Mouse (Mus musculus) liver, adult 2 months (tissue): ENCODE data around the gene Mtrex. TPM values are rescaled to one million over a fixed set of nuclear protein-coding genes. Genes with fewer than 3 reads are reported as not detected.

ENCODE experiments used
- DNase-seq: peaks from one replicate; pipeline ENCODE4 v3.0.0-alpha.2; 2011; ENCODE audit warnings: low read depth, low spot score; ENCODE audit errors: extremely low read depth
- H3K27ac ChIP-seq: fragments of 200-500 bp; replicated peaks from 2 replicates; pipeline ENCODE4 v1.5.1; 2012; ENCODE audit warnings: low read depth, mild to moderate bottlenecking, control low read depth, inconsistent platforms, low read length; ENCODE audit not compliant: insufficient read depth
- H3K27me3 ChIP-seq: fragments of 200-500 bp; 2 replicates; pipeline ENCODE4 v1.6.1; 2012; ENCODE audit warnings: mild to moderate bottlenecking, moderate library complexity, low read length, inconsistent platforms; ENCODE audit not compliant: control insufficient read depth, insufficient read depth
- H3K36me3 ChIP-seq: fragments of 200-500 bp; 2 replicates; pipeline ENCODE4 v1.6.1; 2012; ENCODE audit warnings: low read length, inconsistent platforms; ENCODE audit not compliant: control insufficient read depth, insufficient read depth
- H3K4me1 ChIP-seq: fragments of 200-500 bp; 2 replicates; pipeline ENCODE4 v1.6.1; 2011; ENCODE audit warnings: low read length; ENCODE audit not compliant: control insufficient read depth, insufficient read depth
- H3K4me3 ChIP-seq: fragments of 200-500 bp; 2 replicates; pipeline ENCODE4 v1.5.1; 2011; ENCODE audit warnings: low read depth, mild to moderate bottlenecking, control low read depth, low read length, moderate library complexity; ENCODE audit not compliant: insufficient read depth
- H3K79me2 ChIP-seq: fragments of 200-500 bp; 2 replicates; pipeline ENCODE4 v1.6.1; 2012; ENCODE audit warnings: inconsistent platforms, mild to moderate bottlenecking, low read length, moderate library complexity; ENCODE audit not compliant: control insufficient read depth, insufficient read depth
- H3K9ac ChIP-seq: fragments of 200-500 bp; 2 replicates; pipeline ENCODE4 v1.6.1; 2012; ENCODE audit warnings: low read depth, mild to moderate bottlenecking, control low read depth, inconsistent platforms, low read length
- CTCF ChIP-seq: fragments of 200-500 bp; IDR thresholded peaks from 2 replicates; pipeline ENCODE4 v1.5.1; 2011; ENCODE audit warnings: low read depth, low read length, control low read depth
- POLR2A ChIP-seq: fragments of 200-500 bp; IDR thresholded peaks from 2 replicates; pipeline ENCODE4 v1.6.1; 2011; ENCODE audit warnings: low read length, control low read depth; ENCODE audit not compliant: insufficient read depth; ENCODE audit errors: extremely low read depth
- WGBS: fragments of 180-500 bp; shearing (Covaris S2); methylation state at CpG from one replicate; pipeline ENCODE4 v1.1.7; 2018; 5-methylcytosine and 5-hydroxymethylcytosine counted together
- polyA plus RNA-seq: library from polyadenylated mRNA; depleted of rRNA; stranded (reverse); fragments of >200 nt; gene quantifications from 2 replicates; pipeline ENCODE4 v1.2.3, GENCODE M21; 2012; rRNA removed
- total RNA-seq: library from RNA; depleted of rRNA; stranded (reverse); fragments of >200 nt; gene quantifications from 2 replicates; pipeline ENCODE4 v1.2.3, GENCODE M21; 2014; rRNA removed

Mtrex gene
- total RNA-seq, result 13.8 and 18.2 TPM in 2 replicates
- 2.9 and 3.1 TPM in 2 replicates for polyA plus RNA-seq

DNA sequence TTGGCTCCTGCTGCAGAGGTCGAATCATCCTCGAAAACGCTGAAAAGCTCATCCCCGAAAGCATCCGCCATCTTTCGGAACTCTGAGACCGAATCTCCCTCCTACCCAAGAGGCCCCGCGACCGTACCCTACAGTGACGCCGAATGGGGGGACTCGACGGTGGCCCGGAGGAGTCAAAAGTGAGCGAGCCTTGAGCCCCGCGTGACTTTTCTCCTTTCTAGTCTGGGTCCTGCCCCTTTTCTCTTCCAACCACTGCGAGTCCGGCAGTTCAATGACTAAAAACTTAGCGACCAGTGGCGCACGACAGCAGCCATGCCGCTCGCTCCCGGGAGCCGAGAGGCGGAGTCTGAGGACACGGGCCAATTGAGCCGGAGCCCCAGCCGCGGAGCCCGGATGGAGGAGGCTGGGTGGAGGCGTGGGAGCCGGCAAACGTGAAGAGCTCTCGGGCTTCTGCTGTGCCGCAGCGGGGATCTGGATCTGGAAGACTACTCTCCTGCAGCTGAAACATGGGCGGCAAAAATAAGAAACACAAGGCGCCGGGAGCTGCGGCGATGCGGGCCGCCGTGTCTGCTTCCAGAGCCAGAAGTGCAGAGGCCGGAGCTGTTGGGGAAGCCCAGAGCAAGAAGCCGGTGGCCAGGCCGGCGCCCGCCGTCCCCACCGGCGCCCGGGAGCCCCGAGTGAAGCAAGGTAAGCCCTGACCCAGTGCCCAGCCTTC lies at the start of gene Mtrex, which contains the start of gene Dhx29:
Gene Mtrex (minus strand): TSS at position 112 of the 715 bp plus-strand sequence.
Gene Dhx29 (plus strand): TSS at position 168 of the 715 bp plus-strand sequence.
- peak; percentile 95 for DNase-seq
- WGBS, result under 1% methylated on average over 57 of the region's 57 CpGs
- Histone ChIP-seq H3K4me3 (peak within 1 kb of the TSS; percentile 87), H3K4me1 (peaks cover 11% of the 10 kb centered on the region), H3K27ac (peak within 1 kb of the TSS; percentile 36), H3K27me3 (no peaks in the 10 kb centered on the region), H3K36me3 (peaks cover 8% of the 10 kb centered on the region), H3K79me2 (peaks cover 17% of the 10 kb centered on the region; the same call in 1 of the 2 replicates), H3K9ac (peak within 1 kb of the TSS; percentile 78)
- TF ChIP-seq POLR2A, result 0 out of 2 replicates have a peak, but pooled peaks have one; percentile 43
- no peak for TF ChIP-seq CTCF

GRCm38 (mm10) chr13:112976720-112977119 lies 49.5 kb upstream of the Mtrex start:
- peaks cover 6% of the 10 kb centered on the region; the same call in 1 of the 2 replicates for H3K27me3 ChIP-seq
- no peak for DNase-seq
- 42% methylated on average over 10 of the region's 10 CpGs for WGBS
- no peaks in the 10 kb centered on the region for H3K79me2 ChIP-seq
- no peak overlapping the region for H3K9ac ChIP-seq
- TF ChIP-seq POLR2A (no peak), CTCF (no peak)
- H3K4me1 ChIP-seq, result no peaks in the 10 kb centered on the region
- H3K27ac ChIP-seq, result no peak overlapping the region
- no peaks in the 10 kb centered on the region for H3K36me3 ChIP-seq
- no peak overlapping the region for H3K4me3 ChIP-seq

DNA sequence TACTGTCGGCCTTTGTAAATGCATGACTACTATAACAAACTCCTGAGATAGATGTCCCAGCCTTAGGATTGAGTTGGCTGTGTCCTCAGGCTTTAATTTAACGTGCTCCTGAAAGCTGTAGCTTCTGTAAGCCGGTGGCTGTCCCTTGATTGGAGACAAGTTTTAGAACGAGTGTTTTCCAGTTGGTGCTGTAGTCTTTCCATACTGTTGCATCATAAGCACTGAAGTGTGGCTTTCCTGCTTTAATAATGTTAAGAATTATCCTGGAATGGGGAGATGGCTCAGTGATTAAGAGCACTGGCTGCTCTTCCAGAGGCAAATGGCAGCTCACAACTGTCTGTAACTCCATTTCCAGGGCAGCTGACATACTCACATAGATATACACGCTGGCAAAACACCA lies 40.1 kb upstream of the Mtrex start:
- WGBS, result 98% methylated on average over 5 of the region's 5 CpGs
- H3K27me3 ChIP-seq, result no peaks in the 10 kb centered on the region

DNA sequence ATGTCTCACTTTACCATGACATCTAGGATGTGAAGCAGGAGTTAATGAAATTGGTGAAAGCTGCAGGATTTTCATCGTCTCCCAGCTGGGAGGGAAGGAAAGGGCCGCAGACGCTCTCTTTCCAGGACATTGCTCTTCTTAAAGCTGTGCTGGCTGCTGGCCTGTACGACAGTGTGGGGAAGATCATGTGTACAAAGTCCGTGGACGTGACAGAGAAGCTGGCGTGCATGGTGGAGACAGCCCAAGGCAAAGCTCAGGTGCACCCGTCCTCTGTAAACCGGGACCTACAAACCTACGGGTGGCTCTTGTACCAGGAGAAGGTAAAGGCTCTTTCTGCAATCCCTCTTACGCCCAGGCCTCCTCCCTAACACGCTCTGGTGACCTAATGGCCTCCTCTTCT lies 37.2 kb upstream of the Mtrex start:
- no peak overlapping the region for H3K4me3 ChIP-seq
- H3K27me3 ChIP-seq, result no peaks in the 10 kb centered on the region
- peaks cover 53% of the 10 kb centered on the region for H3K36me3 ChIP-seq
- no peak overlapping the region for H3K27ac ChIP-seq
- H3K9ac ChIP-seq, result no peak overlapping the region
- DNase-seq, result no peak
- no peaks in the 10 kb centered on the region for H3K79me2 ChIP-seq
- TF ChIP-seq POLR2A (no peak), CTCF (no peak)
- 93% methylated on average over 12 of the region's 12 CpGs for WGBS
- H3K4me1 ChIP-seq, result no peaks in the 10 kb centered on the region

More for the DNA sequence above, 40.1 kb upstream of the Mtrex start:
- Histone ChIP-seq H3K27ac (no peak overlapping the region), H3K9ac (no peak overlapping the region), H3K4me1 (no peaks in the 10 kb centered on the region), H3K4me3 (no peak overlapping the region), H3K36me3 (peaks cover 42% of the 10 kb centered on the region), H3K79me2 (no peaks in the 10 kb centered on the region)
- no peak for TF ChIP-seq CTCF
- no peak for TF ChIP-seq POLR2A
- DNase-seq, result no peak

DNA sequence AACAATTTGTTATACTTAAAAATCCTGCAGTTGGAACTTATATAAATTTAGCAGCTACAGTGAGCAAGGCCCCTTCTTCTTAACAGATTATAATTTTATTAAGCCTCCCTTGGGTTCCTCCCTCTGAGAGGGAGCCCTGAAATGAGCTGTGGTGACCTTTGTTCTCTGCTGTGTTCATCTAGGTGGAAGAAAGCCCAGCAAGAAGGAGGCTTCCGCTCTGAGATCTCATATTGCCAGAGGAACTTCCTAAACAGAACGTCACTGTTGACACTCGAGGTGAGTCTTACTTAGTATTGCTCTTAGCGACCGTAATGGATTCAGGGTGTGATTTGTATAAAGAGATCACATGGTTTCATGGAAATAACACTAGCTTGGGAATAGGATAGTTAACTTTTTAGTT lies 35.9 kb upstream of the Mtrex start:
- no peaks in the 10 kb centered on the region for H3K4me1 ChIP-seq
- H3K27ac ChIP-seq, result no peak overlapping the region
- no peaks in the 10 kb centered on the region for H3K27me3 ChIP-seq
- 88% methylated on average over 5 of the region's 5 CpGs for WGBS
- DNase-seq, result no peak
- H3K79me2 ChIP-seq, result no peaks in the 10 kb centered on the region
- H3K4me3 ChIP-seq, result no peak overlapping the region
- H3K36me3 ChIP-seq, result peaks cover 58% of the 10 kb centered on the region
- no peak overlapping the region for H3K9ac ChIP-seq
- TF ChIP-seq POLR2A (no peak), CTCF (no peak)

DNA sequence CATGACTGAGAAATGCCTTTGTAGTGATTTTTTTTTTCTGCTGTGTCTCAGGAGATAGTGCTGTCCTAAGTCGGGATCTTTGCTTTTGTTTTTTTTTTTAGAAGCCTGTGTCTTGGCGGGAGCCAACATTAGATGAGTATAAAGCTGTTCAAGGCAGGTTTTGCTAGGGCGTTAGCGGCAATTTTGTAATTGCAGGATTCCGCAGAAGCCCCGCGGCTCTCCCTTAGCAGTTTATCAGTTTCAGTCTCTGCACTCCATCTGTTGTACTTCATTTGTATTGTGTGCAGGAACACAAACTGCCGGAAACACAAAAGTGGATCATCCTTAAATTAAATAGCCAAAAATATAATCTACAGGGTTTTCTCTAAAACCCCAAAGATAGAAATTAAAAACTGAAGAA lies 26.9 kb upstream of the Mtrex start:
- Histone ChIP-seq H3K27me3 (no peaks in the 10 kb centered on the region), H3K4me1 (no peaks in the 10 kb centered on the region), H3K79me2 (no peaks in the 10 kb centered on the region), H3K36me3 (peaks cover 52% of the 10 kb centered on the region), H3K9ac (no peak overlapping the region), H3K4me3 (no peak overlapping the region), H3K27ac (no peak overlapping the region)
- TF ChIP-seq POLR2A, result no peak
- TF ChIP-seq CTCF, result no peak
- DNase-seq, result no peak
- 95% methylated on average over 8 of the region's 8 CpGs for WGBS
